Mouse (Mus musculus): ENCODE data around the gene Scn7a. TPM values are rescaled to one million over a fixed set of nuclear protein-coding genes. Genes with fewer than 3 reads are reported as not detected.

Scn7a gene
- polyA plus RNA-seq (2012; rRNA removed; ENCODE audit: low replicate concordance): 5.9 and 17.6 TPM in 2 replicates

DNA sequence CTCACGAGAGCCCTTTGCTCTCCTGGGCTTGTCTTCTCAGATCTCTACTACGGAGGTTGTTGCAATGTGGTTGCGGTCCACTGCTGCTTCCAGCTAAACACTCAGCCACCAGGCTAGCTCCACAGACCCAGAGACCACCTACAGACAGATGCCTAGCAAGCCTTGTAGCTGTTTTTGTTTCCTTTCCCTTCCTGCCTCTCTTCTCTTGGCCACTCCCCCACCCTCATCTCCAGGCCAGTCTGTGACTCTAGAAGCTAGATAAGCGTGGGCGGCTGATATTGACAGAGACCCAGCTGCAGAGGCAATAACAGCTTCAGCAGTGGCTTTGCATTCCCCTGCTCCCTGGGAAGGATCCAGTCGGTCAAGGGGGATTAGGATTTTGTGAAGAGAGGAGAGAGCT lies at the start of gene Scn7a:
TSS of gene Scn7a (minus strand) at position 150 of the 400 bp plus-strand sequence.

DNA sequence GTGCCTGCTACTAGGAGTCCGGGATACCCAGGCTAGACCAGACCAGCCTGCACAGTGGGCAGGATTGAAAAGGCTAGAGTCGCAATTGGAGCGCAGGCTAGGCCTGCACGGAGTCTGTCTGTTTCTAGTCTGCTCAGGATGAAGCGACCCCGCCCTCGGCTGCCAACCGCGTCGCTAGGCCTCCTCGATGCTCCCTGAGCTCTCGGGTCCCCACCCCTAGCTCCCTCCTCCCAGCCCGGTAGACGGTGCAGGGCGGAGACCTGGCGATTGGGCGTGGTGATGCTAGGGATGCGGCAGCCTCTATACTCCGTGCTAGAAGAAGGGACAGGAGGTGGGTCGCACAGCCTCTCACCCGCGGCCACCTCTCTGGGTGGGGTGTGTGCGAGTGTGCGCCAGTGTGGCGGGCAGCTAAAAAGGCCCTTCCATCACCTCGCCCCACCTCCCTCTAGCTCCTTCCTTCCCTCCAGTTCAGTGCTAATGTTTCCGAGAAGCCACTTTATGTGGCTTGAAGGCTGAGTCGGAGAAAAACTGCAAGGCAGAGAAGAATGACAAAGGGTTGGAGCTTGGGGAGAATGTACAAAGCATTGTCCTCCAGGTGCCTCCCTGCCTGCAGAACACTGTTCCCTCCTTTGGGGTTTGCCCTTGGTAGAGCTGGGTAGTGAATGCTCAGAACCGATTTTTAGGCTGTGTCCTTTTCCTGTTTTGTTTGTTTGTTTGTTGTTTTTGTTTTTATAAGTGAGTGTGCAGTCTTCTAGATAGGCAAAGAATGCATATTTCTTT lies 149.9 kb downstream of the Scn7a start, which contains the start of gene Scn9a:
TSS of gene Scn9a (minus strand) at position 383 of the 780 bp plus-strand sequence.

Other genes with a start within 250 kb of the Scn7a start
- not detected in 2 replicates for gene Scn9a, start 150.0 kb downstream of the Scn7a start, polyA plus RNA-seq (2012; rRNA removed; ENCODE audit: low replicate concordance)